Mouse (Mus musculus) lung, postnatal 10 days (tissue): ENCODE data around the gene Rnasel.
"Not testable (repeated sequence)": the region's sequence is repeated elsewhere in the genome, so short reads cannot be mapped to it uniquely, and the experiment has no call there.

Source experiments
- DNase-seq: peaks from one replicate; pipeline ENCODE4 v3.0.0; 2021

The Rnasel gene

GRCm38 (mm10) chr1:153737101-153738085, 11.8 kb upstream of the Rnasel start:
- no peak for DNase-seq

- DNase-seq = no peak
These were observed 9.7 kb upstream of the Rnasel start for GRCm38 (mm10) chr1:153739437-153740015.

GRCm38 (mm10) chr1:153740145-153740544, 9.1 kb upstream of the Rnasel start, which contains the start of gene Rgs16:
Gene Rgs16, plus strand, starts transcription at chr1:153740349.
- DNase-seq = peak; percentile 91

- DNase-seq = no peak
These were observed 8.3 kb upstream of the Rnasel start for GRCm38 (mm10) chr1:153740775-153741400.

GRCm38 (mm10) chr1:153741551-153742316, 7.5 kb upstream of the Rnasel start:
- DNase-seq = no peak

- peak; percentile 82 for DNase-seq
These were observed 6.7 kb upstream of the Rnasel start for GRCm38 (mm10) chr1:153742374-153743155.

GRCm38 (mm10) chr1:153746119-153746670, 3.0 kb upstream of the Rnasel start:
- DNase-seq = no peak

- DNase-seq = peak; percentile 84
These were observed 2.5 kb upstream of the Rnasel start for GRCm38 (mm10) chr1:153746728-153747127.

- DNase-seq = peak; percentile 53
These were observed 1.2 kb upstream of the Rnasel start for GRCm38 (mm10) chr1:153747861-153748530.

GRCm38 (mm10) chr1:153748549-153748948, 677 bp upstream of the Rnasel start:
- peak; percentile 86 for DNase-seq

- no peak for DNase-seq
These were observed 828 bp downstream of the Rnasel start for GRCm38 (mm10) chr1:153750054-153750453.

- DNase-seq = peak; percentile 64
These were observed 2.6 kb downstream of the Rnasel start for GRCm38 (mm10) chr1:153751763-153752301.

- DNase-seq = no peak
These were observed 3.3 kb downstream of the Rnasel start for GRCm38 (mm10) chr1:153752521-153752920.

GRCm38 (mm10) chr1:153753725-153754464, 4.7 kb downstream of the Rnasel start:
- DNase-seq = peak; percentile 55

- DNase-seq = no peak
These were observed 14.9 kb downstream of the Rnasel start for GRCm38 (mm10) chr1:153764136-153764535.

GRCm38 (mm10) chr1:153766298-153766697, 17.1 kb downstream of the Rnasel start:
- DNase-seq = peak; percentile 16

- no peak for DNase-seq
These were observed 18.1 kb downstream of the Rnasel start for GRCm38 (mm10) chr1:153767281-153767680.

- DNase-seq = no peak
These were observed 19.2 kb downstream of the Rnasel start for GRCm38 (mm10) chr1:153768465-153768864.

GRCm38 (mm10) chr1:153769571-153769970, 20.3 kb downstream of the Rnasel start:
- DNase-seq = not testable (repeated sequence)
